Mouse (Mus musculus): Measurements from ENCODE around the gene Armh2. TPM values are rescaled to one million over a fixed set of nuclear protein-coding genes. Genes with fewer than 3 reads are reported as not detected.

The Armh2 gene
- total RNA-seq, 2 experiments from 2014 or later = not detected

DNA sequence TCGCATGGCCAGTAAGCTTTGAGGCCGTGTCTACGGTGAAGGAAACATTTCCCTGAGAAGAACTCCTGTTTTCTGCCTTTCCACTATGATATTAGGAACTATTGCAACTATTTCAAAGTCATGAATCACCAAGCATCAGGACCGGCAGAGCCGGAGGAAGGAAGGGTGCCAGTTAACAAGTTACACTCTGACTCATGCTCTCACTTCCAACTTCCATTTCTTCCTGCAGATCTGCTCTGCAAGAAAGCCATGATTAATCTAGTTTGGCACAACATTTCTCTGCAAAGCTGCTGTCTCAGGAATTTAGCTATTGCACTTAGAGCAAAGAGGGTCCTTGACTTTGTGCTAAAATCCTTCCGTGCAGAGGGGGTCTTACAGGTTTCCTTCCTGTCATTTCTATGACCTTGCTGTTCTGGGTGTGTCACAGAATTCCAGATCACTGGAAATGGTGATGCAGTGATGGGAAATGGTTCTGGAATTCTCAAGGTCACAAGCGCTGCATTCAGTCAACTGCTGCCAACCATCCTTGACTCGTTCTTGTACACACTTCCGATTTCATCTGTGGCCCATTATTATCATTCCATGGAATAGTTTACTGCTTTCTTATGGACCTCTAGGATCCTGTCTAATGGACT, 51.5 kb downstream of the Armh2 start:
- intact Hi-C loops (cut with DNase I) = no loop called here
- no peak for DNase-seq (ENCODE audit: extremely low spot score in 1 of 2, low spot score in 2 of 2)

Other genes starting within 250 kb of the Armh2 start
- gene Ripor2, start 159.0 kb upstream of the Armh2 start, total RNA-seq (2021) = 10 to 100 TPM; 69.2 to 71.9 TPM
- gene Gmnn, start 20.7 kb downstream of the Armh2 start, total RNA-seq (2021) = 1 to 10 TPM; 3.8 to 4.0 TPM
- gene BC005537, start 60.4 kb downstream of the Armh2 start, total RNA-seq (2021) = 100 to 1,000 TPM; 224 TPM
- 10 to 100 TPM; 42.0 to 49.5 TPM for gene Acot13, start 90.3 kb downstream of the Armh2 start, total RNA-seq (2021)
- gene Tdp2, start 90.4 kb downstream of the Armh2 start, total RNA-seq (2021) = 10 to 100 TPM; 21.5 to 22.4 TPM
- 10 to 100 TPM; 30.4 to 33.3 TPM for gene D130043K22Rik, start 103.9 kb downstream of the Armh2 start, total RNA-seq (2021)
- gene Aldh5a1, start 196.4 kb downstream of the Armh2 start, total RNA-seq (2021) = 10 to 100 TPM; 67.4 to 67.6 TPM
- 10 to 100 TPM in 1 of 2 experiments, 1 to 10 TPM in 1; 7.8 to 11.8 TPM for gene Gpld1, start 201.9 kb downstream of the Armh2 start, total RNA-seq (2021)

All from left cerebral cortex, postnatal 10 days (tissue).